Mouse (Mus musculus): Measurements from ENCODE around the gene Tmie. TPM values are rescaled to one million over a fixed set of nuclear protein-coding genes. Genes with fewer than 3 reads are reported as not detected.
A peak's percentile ranks its signal among the peaks of the same experiment; 100 is the strongest.

Gene Tmie
- polyA plus RNA-seq, 1 experiment from 2014 or later, result 6.0 TPM

DNA sequence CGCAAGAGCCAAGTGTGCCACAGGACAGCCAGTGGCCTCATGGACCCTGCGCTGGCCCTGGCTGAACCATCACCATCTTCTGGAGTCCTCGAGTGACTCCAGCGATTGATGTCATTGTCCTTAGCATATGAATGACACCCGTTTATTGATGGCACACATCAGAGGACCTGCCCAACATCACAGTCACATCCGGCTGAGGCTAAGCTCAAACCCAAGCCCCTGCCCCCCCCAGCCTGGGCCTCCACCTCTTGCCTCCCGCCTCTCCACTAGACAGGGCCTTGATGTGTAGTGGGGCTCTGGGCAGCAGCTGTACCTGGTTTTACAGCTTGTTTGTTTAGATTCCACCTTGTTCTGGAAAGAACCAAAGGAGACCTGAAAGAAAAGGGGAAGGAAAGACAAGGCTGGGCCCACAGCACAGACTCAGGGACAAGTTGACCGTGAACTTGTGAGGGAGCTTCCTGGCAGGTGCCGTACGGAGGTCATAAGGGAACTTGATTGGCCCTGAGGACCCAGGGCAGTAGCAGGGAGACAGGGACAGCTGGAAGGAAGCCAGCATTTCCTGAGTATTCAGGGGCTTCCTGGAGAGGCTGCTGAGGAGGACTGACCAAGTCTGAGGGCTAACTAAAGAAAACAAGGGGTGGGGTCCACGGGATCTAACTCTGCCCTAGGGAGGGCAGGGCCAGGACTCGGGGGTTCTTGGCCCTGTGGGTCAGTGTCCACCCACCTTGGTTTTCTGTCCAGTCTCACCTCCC is 11.3 kb upstream of the Tmie start:
- ATAC-seq, result no peak
- no peak for DNase-seq

GRCm38 (mm10) chr9:110890026-110890783 is 10.3 kb upstream of the Tmie start:
- Histone ChIP-seq H3K36me3 (replicated peaks; ENCODE audit: insufficient read depth, low read length) (peaks cover 6% of the 10 kb centered on the region), H3K27me3 (ENCODE audit: insufficient read depth, low read length) (no peaks in the 10 kb centered on the region), H3K27ac (ENCODE audit: low read depth) (0 out of 2 replicates have a peak overlapping the region, but pooled peaks have one; percentile 44), H3K9me3 (ENCODE audit: low read length) (no peaks in the 10 kb centered on the region), H3K4me2 (ENCODE audit: low read depth, low read length) (peak overlapping the region; percentile 42; the same call in 1 of the 2 replicates), H3K9ac (replicated peaks) (no peak overlapping the region), H3K4me3 (ENCODE audit: low read depth, low read length) (no peak overlapping the region), H3K4me1 (ENCODE audit: insufficient read depth) (peaks cover 28% of the 10 kb centered on the region)
- peak; percentile 87 for ATAC-seq
- DNase-seq, result peak; percentile 80
- TF ChIP-seq EP300 (IDR thresholded peaks at IDR 0.05; ENCODE audit: low read depth) (no peak), CTCF (IDR thresholded peaks at IDR 0.05; ENCODE audit: low read depth) (peak; percentile 45)
- 36% methylated on average over 17 of the region's 21 CpGs for WGBS (ENCODE audit: insufficient replicate concordance)

More for the DNA sequence above, 11.3 kb upstream of the Tmie start:
- Histone ChIP-seq H3K36me3 (replicated peaks; ENCODE audit: insufficient read depth, low read length) (peaks cover 6% of the 10 kb centered on the region), H3K4me1 (ENCODE audit: insufficient read depth) (peaks cover 28% of the 10 kb centered on the region), H3K27ac (ENCODE audit: low read depth) (no peak overlapping the region), H3K27me3 (ENCODE audit: insufficient read depth, low read length) (no peaks in the 10 kb centered on the region), H3K9me3 (ENCODE audit: low read length) (no peaks in the 10 kb centered on the region), H3K4me2 (ENCODE audit: low read depth, low read length) (no peak overlapping the region), H3K9ac (replicated peaks) (no peak overlapping the region), H3K4me3 (ENCODE audit: low read depth, low read length) (no peak overlapping the region)
- WGBS (ENCODE audit: insufficient replicate concordance), result 45% methylated on average over 12 of the region's 12 CpGs
- TF ChIP-seq EP300 (IDR thresholded peaks at IDR 0.05; ENCODE audit: low read depth) (no peak), CTCF (IDR thresholded peaks at IDR 0.05; ENCODE audit: low read depth) (no peak)

GRCm38 (mm10) chr9:110888935-110889334 is 9.0 kb upstream of the Tmie start:
- DNase-seq (no peak), ATAC-seq (no peak)
- Histone ChIP-seq H3K27me3 (ENCODE audit: insufficient read depth, low read length) (no peaks in the 10 kb centered on the region), H3K9me3 (ENCODE audit: low read length) (no peaks in the 10 kb centered on the region), H3K4me1 (ENCODE audit: insufficient read depth) (peaks cover 28% of the 10 kb centered on the region), H3K4me3 (ENCODE audit: low read depth, low read length) (no peak overlapping the region), H3K36me3 (replicated peaks; ENCODE audit: insufficient read depth, low read length) (peaks cover 6% of the 10 kb centered on the region), H3K27ac (ENCODE audit: low read depth) (no peak overlapping the region), H3K9ac (replicated peaks) (no peak overlapping the region), H3K4me2 (ENCODE audit: low read depth, low read length) (no peak overlapping the region)
- 85% methylated on average over 14 of the region's 14 CpGs for WGBS (ENCODE audit: insufficient replicate concordance)
- TF ChIP-seq CTCF (IDR thresholded peaks at IDR 0.05; ENCODE audit: low read depth) (no peak), EP300 (IDR thresholded peaks at IDR 0.05; ENCODE audit: low read depth) (no peak)

- Histone ChIP-seq H3K36me3 (replicated peaks; ENCODE audit: insufficient read depth, low read length) (peaks cover 6% of the 10 kb centered on the region), H3K27me3 (ENCODE audit: insufficient read depth, low read length) (no peaks in the 10 kb centered on the region), H3K4me2 (ENCODE audit: low read depth, low read length) (no peak overlapping the region), H3K27ac (ENCODE audit: low read depth) (no peak overlapping the region), H3K4me3 (ENCODE audit: low read depth, low read length) (no peak overlapping the region), H3K9me3 (ENCODE audit: low read length) (no peaks in the 10 kb centered on the region), H3K9ac (replicated peaks) (no peak overlapping the region), H3K4me1 (ENCODE audit: insufficient read depth) (peaks cover 25% of the 10 kb centered on the region)
- ATAC-seq (no peak), DNase-seq (no peak)
- TF ChIP-seq EP300 (IDR thresholded peaks at IDR 0.05; ENCODE audit: low read depth) (no peak), CTCF (IDR thresholded peaks at IDR 0.05; ENCODE audit: low read depth) (no peak)
- WGBS (ENCODE audit: insufficient replicate concordance), result 55% methylated on average over 9 of the region's 9 CpGs
Measured at GRCm38 (mm10) chr9:110887388-110888303, 7.7 kb upstream of the Tmie start.

DNA sequence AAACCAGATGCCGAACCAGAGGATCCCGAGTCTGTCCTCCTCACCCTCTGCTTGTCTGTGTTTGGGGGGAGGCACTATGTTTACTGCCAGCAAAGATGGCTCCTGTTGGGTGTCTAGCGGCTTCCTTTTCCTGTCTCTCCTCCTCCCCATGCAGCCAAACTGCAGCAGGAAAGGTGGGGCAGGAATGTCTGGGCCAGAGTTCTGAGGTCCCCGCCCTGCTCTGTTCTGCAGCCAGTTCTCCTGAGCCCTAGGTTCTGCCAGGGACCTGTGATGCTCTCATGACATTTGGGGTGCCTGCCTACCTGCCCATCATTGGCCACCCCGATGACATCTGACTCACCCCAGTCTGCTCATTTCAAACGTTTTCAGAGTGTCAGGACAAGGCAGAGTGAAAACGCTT is 2.0 kb upstream of the Tmie start:
- WGBS (ENCODE audit: insufficient replicate concordance), result 68% methylated on average over 7 of the region's 7 CpGs
- ATAC-seq (no peak), DNase-seq (no peak)
- H3K9ac ChIP-seq (replicated peaks), result no peak overlapping the region
- no peaks in the 10 kb centered on the region; the same call in 1 of the 2 replicates for H3K36me3 ChIP-seq (replicated peaks; ENCODE audit: insufficient read depth, low read length)
- H3K4me2 ChIP-seq (ENCODE audit: low read depth, low read length), result no peak overlapping the region
- peaks cover 16% of the 10 kb centered on the region for H3K27me3 ChIP-seq (ENCODE audit: insufficient read depth, low read length)
- no peak overlapping the region for H3K27ac ChIP-seq (ENCODE audit: low read depth)
- H3K9me3 ChIP-seq (ENCODE audit: low read length), result no peaks in the 10 kb centered on the region
- peaks cover 9% of the 10 kb centered on the region; the same call in 1 of the 2 replicates for H3K4me1 ChIP-seq (ENCODE audit: insufficient read depth)
- TF ChIP-seq EP300 (IDR thresholded peaks at IDR 0.05; ENCODE audit: low read depth) (no peak), CTCF (IDR thresholded peaks at IDR 0.05; ENCODE audit: low read depth) (no peak)
- H3K4me3 ChIP-seq (ENCODE audit: low read depth, low read length), result no peak overlapping the region
